Mouse (Mus musculus) heart, adult 9 months (tissue): Measurements from ENCODE around the gene Atoh8.

Experiments
- DNase-seq, 2 experiments: peaks; one replicate each; pipeline ENCODE4 v3.0.0; 2022; ENCODE audit warnings: low spot score in 2 of 2

Atoh8 gene

GRCm38 (mm10) chr6:72254588-72255075 lies 19.3 kb upstream of the Atoh8 start:
- peak; percentile 48 to 60 for DNase-seq

DNA sequence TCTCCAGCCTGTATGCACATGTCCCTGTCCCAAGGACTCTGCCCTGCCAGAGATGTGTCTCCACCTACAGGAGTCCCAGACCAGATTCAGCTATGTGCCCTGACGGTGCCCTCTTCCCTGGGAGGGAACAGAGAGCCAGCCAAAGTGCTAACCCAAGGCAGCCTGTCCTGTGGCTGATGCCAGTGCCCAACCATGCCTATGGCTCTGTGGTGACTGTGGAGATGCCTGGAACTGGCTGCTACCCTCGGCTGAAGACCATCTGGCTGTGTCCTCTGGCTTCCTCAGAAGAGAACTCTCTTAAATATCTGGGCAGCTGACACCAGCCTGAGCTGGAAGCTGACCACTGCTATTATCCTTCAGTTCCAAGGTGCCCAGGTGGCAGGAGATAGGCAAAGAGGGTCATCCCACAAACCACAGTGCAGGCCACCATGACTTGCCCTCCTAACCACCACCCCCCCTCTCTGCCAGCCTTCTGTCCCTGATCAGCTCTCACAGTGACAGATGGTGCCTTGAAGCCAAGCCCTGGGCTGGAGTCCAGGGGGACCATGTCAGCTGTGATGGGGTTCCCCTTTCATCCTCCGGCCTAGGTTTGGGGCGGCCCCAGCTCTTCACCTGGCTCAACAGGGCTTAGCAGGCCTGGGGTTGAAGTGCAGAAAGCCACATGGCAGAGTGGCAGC lies 18.7 kb upstream of the Atoh8 start:
- DNase-seq: peak; percentile 59 to 72

DNA sequence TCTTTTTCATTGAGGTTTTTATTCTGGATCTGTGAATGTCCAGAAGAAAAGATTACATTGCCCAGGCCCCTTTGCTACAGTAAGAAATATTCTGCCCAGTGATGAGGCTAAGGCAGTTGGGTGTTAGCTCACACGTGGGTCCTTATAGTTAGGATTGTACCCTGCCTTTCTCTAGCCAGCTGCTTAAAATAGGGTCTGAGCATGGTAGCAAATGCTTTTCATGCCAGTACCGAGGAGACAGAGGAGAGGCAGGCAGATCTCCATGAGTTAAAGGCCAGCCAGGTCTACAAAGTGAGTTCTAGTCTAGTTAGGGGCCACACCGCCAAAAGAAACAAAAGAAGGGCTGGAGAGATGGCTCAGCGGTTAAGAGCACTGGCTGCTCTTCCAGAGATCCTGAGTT lies 17.8 kb upstream of the Atoh8 start:
- DNase-seq: peak in 1 of 2 experiments; percentile 33

GRCm38 (mm10) chr6:72252433-72252832 lies 17.1 kb upstream of the Atoh8 start:
- DNase-seq: no peak

- DNase-seq: no peak
Measured at GRCm38 (mm10) chr6:72249981-72250380, 14.6 kb upstream of the Atoh8 start.

DNA sequence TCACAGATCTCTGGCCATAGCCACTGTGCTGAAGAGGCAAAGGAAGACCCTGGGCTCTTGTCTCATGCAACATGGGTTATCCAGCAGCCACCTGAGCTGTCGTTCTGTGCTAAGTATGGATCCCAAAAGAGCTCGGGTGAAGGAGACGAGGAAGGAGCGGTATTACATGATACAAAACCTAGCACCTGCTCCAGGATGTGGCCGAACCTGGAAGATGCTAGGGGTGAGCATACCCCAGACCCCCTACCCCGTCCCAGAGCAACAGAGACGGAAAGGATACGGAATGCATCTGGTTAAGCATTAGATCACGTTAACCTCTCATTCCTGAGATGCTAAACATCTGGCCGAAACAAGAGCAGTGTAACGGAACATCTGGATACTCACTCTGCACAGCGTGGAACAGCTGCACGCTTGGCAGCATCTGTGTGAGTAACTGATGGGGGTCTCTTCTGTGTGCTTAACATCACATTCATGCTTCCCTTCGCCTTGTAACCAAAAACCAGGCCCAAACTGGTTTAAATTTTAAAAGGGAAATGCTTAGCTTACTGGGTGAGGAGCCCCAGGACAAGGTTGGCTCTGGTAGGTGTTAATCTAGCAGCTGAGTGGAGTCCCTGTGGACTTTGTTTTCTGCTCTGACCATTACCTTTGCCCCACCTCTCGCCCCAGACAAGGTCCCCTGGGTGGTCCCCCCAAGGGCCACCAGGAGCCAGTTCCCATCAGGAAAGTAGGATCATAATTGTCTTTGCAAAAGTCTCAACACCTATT lies 13.0 kb upstream of the Atoh8 start:
- no peak for DNase-seq

- DNase-seq: no peak
Measured at GRCm38 (mm10) chr6:72246303-72246702, 10.9 kb upstream of the Atoh8 start.

GRCm38 (mm10) chr6:72244569-72245285 lies 9.3 kb upstream of the Atoh8 start:
- peak; percentile 43 to 46 for DNase-seq

DNA sequence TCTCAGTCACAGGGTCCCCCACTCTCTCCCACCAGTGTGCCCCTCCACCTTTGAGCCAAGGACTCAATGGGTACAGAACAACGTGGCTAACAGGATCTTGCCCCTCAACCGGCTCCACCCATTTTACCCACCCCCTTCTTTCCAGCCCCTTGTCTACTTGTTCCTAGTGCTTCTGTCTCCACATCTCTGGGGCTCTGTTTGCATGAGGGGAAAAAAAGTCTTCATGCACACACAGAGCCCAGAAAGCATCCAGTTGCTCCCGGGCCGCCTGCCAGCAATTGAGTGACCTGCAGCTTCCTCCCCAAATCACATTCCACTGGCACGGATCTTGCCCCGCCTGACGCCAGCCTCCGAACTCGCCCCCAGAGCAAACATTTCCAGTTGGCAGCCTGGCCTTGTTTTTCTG lies 8.8 kb upstream of the Atoh8 start:
- peak; percentile 89 to 92 for DNase-seq

GRCm38 (mm10) chr6:72242532-72243320 lies 7.3 kb upstream of the Atoh8 start:
- no peak for DNase-seq

DNA sequence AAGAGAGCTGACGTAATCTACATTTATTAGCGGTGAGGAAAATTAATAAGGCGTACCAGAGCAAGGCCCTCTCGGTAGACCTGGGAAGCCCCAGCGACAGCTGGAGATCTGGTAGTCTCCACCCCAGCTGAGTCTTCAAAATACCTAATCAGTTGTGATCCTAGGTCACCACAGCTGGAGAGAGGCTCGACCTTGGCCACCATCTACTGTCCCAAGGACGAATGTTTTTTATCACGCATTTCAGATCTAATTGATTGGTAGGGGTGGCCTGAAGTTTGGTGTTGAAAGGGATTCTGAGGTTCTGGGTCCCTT lies 6.4 kb upstream of the Atoh8 start:
- no peak for DNase-seq

- peak; percentile 65 to 69 for DNase-seq
Measured at GRCm38 (mm10) chr6:72241133-72241842, 5.9 kb upstream of the Atoh8 start.

- DNase-seq: no peak
Measured at GRCm38 (mm10) chr6:72240042-72240441, 4.7 kb upstream of the Atoh8 start.

- peak; percentile 71 to 86 for DNase-seq
Measured at GRCm38 (mm10) chr6:72237035-72237434, 1.7 kb upstream of the Atoh8 start.

DNA sequence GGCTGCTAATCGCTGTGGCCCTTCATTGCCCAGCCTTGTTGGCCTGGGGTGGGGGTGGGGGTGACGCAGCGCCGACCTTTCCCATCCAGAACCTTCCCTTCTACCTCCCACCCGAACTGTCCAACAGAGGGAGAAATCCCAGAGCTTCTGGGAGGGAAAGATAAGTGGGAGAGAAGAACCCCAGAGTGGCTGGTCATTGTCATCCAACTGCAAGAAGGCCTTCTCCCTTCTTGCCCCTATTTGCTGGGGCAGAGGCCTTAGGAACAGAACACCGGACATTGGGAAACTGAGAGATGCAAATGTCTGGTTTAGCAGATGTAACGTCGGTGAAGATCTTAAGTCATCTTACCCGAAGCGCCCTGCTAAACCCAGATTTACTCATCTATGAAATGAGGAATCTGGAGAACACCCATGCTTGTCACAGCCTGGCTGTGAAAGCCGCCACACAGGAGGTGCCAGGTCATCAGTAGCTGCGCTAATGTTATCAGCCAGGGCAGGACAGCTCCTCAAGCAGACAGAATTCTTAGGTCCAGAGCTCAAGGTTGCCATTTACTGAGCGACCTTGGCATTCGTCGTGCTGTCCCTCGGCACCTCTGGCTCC lies 530 bp upstream of the Atoh8 start:
- DNase-seq: no peak

GRCm38 (mm10) chr6:72234372-72235097 lies 842 bp downstream of the Atoh8 start:
- no peak for DNase-seq

DNA sequence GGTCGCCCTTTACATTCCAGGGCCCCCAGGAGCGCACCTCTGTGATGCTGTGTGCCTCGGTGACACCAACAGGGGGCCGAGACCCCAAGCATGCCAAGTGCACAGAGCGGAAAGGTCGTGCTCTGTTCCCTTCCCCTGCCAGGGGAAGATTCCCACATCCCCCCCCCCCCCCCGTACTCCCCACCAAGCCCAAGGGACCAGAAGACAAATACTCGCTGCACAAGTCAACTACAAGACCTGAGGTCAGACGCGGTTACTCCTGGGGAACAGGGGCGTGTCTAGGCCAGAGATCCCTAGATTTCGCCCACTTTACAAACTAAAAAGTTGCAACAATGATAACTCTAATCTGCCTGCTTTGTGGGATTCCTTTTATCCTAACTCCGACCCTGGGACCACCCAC lies 1.4 kb downstream of the Atoh8 start:
- no peak for DNase-seq

DNA sequence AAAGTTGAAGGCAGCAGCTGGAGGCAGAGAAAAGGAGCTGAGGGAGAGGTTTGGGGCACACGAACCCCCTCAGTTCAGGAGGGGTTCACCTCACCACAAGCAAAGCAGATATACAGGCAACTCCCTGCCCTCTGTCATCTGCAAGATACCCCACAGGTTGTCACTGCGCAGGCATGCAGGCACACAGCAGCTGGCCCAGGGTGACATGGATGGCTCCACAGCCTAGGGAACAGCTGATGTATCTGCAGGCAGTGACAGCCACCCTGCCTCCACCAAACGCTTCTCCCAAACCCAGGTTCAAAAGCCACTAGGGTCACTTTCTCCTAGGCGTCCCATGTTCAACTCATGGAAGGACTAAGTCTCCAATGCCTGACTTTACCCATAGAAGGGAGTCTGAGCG lies 2.5 kb downstream of the Atoh8 start:
- DNase-seq: no peak

- no peak for DNase-seq
Measured at GRCm38 (mm10) chr6:72232411-72232810, 3.0 kb downstream of the Atoh8 start.

- DNase-seq: no peak
Measured at GRCm38 (mm10) chr6:72230875-72231274, 4.5 kb downstream of the Atoh8 start.
